Mouse (Mus musculus): ENCODE results near the gene Fkbp1a. TPM values are rescaled to one million over a fixed set of nuclear protein-coding genes. Genes with fewer than 3 reads are reported as not detected.

Gene Fkbp1a
- total RNA-seq, 2 experiments from 2014 or later = 702 to 722 TPM

DNA sequence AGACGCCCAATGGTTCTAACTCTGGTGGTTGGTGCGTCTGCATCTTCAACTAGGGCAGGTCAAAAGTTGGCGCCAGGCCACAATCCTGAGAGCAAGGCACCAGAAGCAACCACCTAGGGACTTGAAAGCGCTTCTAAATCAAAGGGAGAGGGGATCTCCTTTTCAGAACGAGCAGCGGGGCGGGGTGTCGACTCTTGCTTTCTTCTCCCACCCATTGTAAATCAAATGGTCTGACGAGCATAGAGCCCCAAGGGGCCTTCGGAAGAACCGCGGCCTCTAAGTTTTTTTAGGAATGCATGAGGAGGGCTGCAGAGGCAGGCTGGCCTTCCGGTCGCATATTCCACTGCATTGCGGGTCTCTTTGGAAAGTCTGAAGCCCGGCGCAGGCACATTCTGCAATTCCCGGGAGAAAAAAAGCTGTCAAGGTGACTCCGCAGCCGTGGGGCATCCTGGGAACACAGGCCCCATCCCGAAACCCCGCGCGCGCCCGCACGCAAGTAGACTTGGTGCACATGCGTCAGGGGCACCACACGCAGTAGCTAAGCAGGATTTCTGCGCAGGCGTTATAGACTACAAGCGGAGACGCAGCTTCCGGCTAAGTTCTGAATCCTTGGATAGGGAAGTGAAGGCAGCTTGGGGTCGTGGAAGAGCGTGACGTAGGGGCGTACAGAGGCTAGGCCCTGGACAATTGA lies 33.6 kb downstream of the Fkbp1a start:
- no peak for TF ChIP-seq CTCF (IDR thresholded peaks at IDR 0.05)
- H3K27ac ChIP-seq = peak overlapping the region; percentile 93
- intact Hi-C loops (cut with DNase I) = loop anchor here (1.0 to 10.0 kb wide), 3 partner anchors 56 to 289 kb away; partner anchors contain the start of gene Snph
- peak overlapping the region; percentile 48 for H3K4me3 ChIP-seq
- DNase-seq (ENCODE audit: extremely low spot score in 1 of 2, low spot score in 2 of 2) = peak; percentile 90 to 93

DNA sequence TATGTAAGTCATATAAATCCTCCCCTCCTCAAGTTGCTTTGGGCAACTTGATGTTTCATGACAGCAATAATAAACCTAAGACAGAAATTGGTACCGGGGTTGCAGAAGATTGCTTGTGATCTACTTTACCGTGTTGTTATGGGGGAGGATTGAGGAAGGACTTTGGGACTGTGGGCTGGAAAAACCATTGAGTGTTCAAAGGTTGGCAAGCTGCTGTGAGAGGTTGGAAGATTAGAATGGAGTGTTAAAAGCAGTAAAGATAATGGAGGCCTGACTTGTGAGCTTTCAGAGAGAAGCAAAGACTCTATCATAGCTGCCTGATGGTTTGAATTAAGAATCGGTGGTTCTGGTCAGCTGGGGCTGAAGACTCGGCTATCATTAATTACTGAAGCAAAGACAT lies 36.9 kb downstream of the Fkbp1a start:
- no peak overlapping the region for H3K4me3 ChIP-seq
- no peak overlapping the region for H3K27ac ChIP-seq
- intact Hi-C loops (cut with DNase I) = loop anchor here (10.0 kb wide), 1 partner anchor 286 kb away; no protein-coding TSS in a partner anchor
- TF ChIP-seq CTCF (IDR thresholded peaks at IDR 0.05) = no peak
- no peak for DNase-seq (ENCODE audit: extremely low spot score in 1 of 2, low spot score in 2 of 2)

- Histone ChIP-seq H3K27ac (no peak overlapping the region), H3K4me3 (no peak overlapping the region)
- DNase-seq (ENCODE audit: extremely low spot score in 1 of 2, low spot score in 2 of 2) = no peak
- intact Hi-C loops (cut with DNase I) = no loop called here
- TF ChIP-seq CTCF (IDR thresholded peaks at IDR 0.05) = no peak
Measured at GRCm38 (mm10) chr2:151580945-151581344, 38.7 kb downstream of the Fkbp1a start.

GRCm38 (mm10) chr2:151585934-151586333 lies 43.7 kb downstream of the Fkbp1a start:
- DNase-seq (ENCODE audit: extremely low spot score in 1 of 2, low spot score in 2 of 2) = no peak
- intact Hi-C loops (cut with DNase I) = no loop called here
- peak; percentile 38 for TF ChIP-seq CTCF (IDR thresholded peaks at IDR 0.05)
- Histone ChIP-seq H3K4me3 (no peak overlapping the region), H3K27ac (no peak overlapping the region)

GRCm38 (mm10) chr2:151586807-151587206 lies 44.5 kb downstream of the Fkbp1a start:
- TF ChIP-seq CTCF (IDR thresholded peaks at IDR 0.05) = no peak
- H3K4me3 ChIP-seq = no peak overlapping the region
- DNase-seq (ENCODE audit: extremely low spot score in 1 of 2, low spot score in 2 of 2) = no peak
- H3K27ac ChIP-seq = no peak overlapping the region
- intact Hi-C loops (cut with DNase I) = no loop called here

DNA sequence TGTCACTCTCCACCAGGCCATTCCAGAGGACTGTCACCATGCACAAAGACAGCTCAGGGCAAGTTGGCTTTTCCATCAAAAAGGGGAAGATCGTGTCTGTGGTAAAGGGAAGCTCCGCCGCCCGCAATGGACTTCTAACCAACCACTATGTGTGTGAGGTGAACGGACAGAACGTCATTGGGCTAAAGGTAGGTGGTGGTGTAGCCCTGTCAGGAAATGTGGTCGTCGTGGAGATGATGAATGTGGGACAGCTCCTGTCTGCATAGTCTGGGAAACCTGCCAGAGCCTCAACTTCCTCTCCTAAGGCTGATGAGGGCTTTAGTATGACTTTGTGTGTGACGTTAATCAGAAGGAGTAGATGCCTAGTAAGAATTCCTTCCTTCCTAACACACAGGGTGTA lies 45.0 kb downstream of the Fkbp1a start:
- DNase-seq (ENCODE audit: extremely low spot score in 1 of 2, low spot score in 2 of 2) = no peak
- TF ChIP-seq CTCF (IDR thresholded peaks at IDR 0.05) = no peak
- intact Hi-C loops (cut with DNase I) = no loop called here
- Histone ChIP-seq H3K4me3 (no peak overlapping the region), H3K27ac (no peak overlapping the region)

GRCm38 (mm10) chr2:151598068-151598467 lies 55.8 kb downstream of the Fkbp1a start:
- TF ChIP-seq CTCF (IDR thresholded peaks at IDR 0.05) = no peak
- H3K27ac ChIP-seq = peak overlapping the region; percentile 60
- peak in 1 of 2 experiments; percentile 60 for DNase-seq (ENCODE audit: extremely low spot score in 1 of 2, low spot score in 2 of 2)
- intact Hi-C loops (cut with DNase I) = no loop called here
- no peak overlapping the region for H3K4me3 ChIP-seq

- DNase-seq (ENCODE audit: extremely low spot score in 1 of 2, low spot score in 2 of 2) = no peak
- peak overlapping the region; percentile 82 for H3K27ac ChIP-seq
Measured at GRCm38 (mm10) chr2:151602106-151602505, 59.8 kb downstream of the Fkbp1a start.

DNA sequence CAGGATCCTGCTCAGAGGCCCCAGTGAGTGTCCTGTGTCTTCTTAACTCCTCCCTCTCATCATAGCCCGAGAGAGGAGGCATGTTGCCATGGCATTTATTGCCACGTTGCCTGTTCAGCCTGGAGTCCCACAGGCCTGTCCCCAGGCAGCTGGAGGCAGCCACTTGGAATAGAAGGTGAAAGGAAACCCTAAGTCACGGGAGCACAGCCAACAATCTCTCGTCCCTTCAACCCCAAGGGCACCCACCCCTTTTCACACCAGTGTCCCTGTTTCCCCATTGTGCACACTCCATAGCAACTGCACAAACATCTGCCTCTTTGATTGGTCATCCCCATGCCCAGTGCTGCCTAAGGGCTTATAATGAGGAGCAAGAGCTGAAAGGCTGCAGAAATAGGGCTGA lies 61.3 kb downstream of the Fkbp1a start:
- H3K4me3 ChIP-seq = no peak overlapping the region
- intact Hi-C loops (cut with DNase I) = loop anchor here (2.0 kb wide), 1 partner anchor 29 kb away; the partner anchor contains the start of gene Snph
- DNase-seq (ENCODE audit: extremely low spot score in 1 of 2, low spot score in 2 of 2) = peak in 1 of 2 experiments; percentile 55
- no peak for TF ChIP-seq CTCF (IDR thresholded peaks at IDR 0.05)
- H3K27ac ChIP-seq = peak overlapping the region; percentile 82

More at GRCm38 (mm10) chr2:151602106-151602505, 59.8 kb downstream of the Fkbp1a start:
- intact Hi-C loops (cut with DNase I) = no loop called here
- no peak overlapping the region for H3K4me3 ChIP-seq
- no peak for TF ChIP-seq CTCF (IDR thresholded peaks at IDR 0.05)

GRCm38 (mm10) chr2:151605437-151605987 lies 63.2 kb downstream of the Fkbp1a start:
- DNase-seq (ENCODE audit: extremely low spot score in 1 of 2, low spot score in 2 of 2) = peak; percentile 70 to 75
- intact Hi-C loops (cut with DNase I) = loop anchor here (2.0 kb wide), 1 partner anchor 27 kb away; the partner anchor contains the start of gene Snph
- no peak overlapping the region for H3K4me3 ChIP-seq
- TF ChIP-seq CTCF (IDR thresholded peaks at IDR 0.05) = no peak
- peak overlapping the region; percentile 82 for H3K27ac ChIP-seq

- DNase-seq (ENCODE audit: extremely low spot score in 1 of 2, low spot score in 2 of 2) = no peak
- intact Hi-C loops (cut with DNase I) = no loop called here
- Histone ChIP-seq H3K27ac (peak overlapping the region; percentile 61), H3K4me3 (no peak overlapping the region)
- no peak for TF ChIP-seq CTCF (IDR thresholded peaks at IDR 0.05)
Measured at GRCm38 (mm10) chr2:151608435-151608834, 66.2 kb downstream of the Fkbp1a start.

GRCm38 (mm10) chr2:151609974-151610373 lies 67.7 kb downstream of the Fkbp1a start:
- intact Hi-C loops (cut with DNase I) = no loop called here
- TF ChIP-seq CTCF (IDR thresholded peaks at IDR 0.05) = no peak
- H3K27ac ChIP-seq = peak overlapping the region; percentile 61
- no peak overlapping the region for H3K4me3 ChIP-seq
- DNase-seq (ENCODE audit: extremely low spot score in 1 of 2, low spot score in 2 of 2) = no peak

Other genes starting within 250 kb of the Fkbp1a start
- gene 4921509C19Rik, start 66.3 kb upstream of the Fkbp1a start, total RNA-seq (2021) = not detected
- 100 to 1,000 TPM; 149 to 160 TPM for gene Nsfl1c, start 48.3 kb upstream of the Fkbp1a start, total RNA-seq (2021)
- gene Sdcbp2, start 30.1 kb downstream of the Fkbp1a start, total RNA-seq (2021) = 1 to 10 TPM; 1.6 to 3.0 TPM
- 100 to 1,000 TPM; 328 to 329 TPM for gene Snph, start 90.1 kb downstream of the Fkbp1a start, total RNA-seq (2021)
- gene Rad21l, start 126.0 kb downstream of the Fkbp1a start, total RNA-seq (2021) = 1 to 10 TPM in 1 of 2 experiments, under 1 TPM in 1; 0.75 to 1.2 TPM
- gene Tmem74b, start 159.5 kb downstream of the Fkbp1a start, total RNA-seq (2021) = 10 to 100 TPM in 1 of 2 experiments, 1 to 10 TPM in 1; 8.6 to 11.1 TPM
- 10 to 100 TPM; 38.5 to 42.3 TPM for gene Psmf1, start 201.7 kb downstream of the Fkbp1a start, total RNA-seq (2021)

Measured in left cerebral cortex, adult 2 months (tissue).